Mouse (Mus musculus) lung, embryonic 14.5 days (tissue): ENCODE measurements around the gene Smc1b. TPM values are rescaled to one million over a fixed set of nuclear protein-coding genes. Genes with fewer than 3 reads are reported as not detected.
"Not testable (repeated sequence)": the region's sequence is repeated elsewhere in the genome, so short reads cannot be mapped to it uniquely, and the experiment has no call there.

Experiments
- ATAC-seq: fragments of 200-750 bp; cut with Nextera tagmentation; 2 replicates; pipeline ENCODE4 v1.8.0; 2017; ENCODE audit warnings: mild to moderate bottlenecking, moderate TSS enrichment, moderate library complexity; ENCODE audit not compliant: insufficient read depth
- DNase-seq: peaks from one replicate; pipeline ENCODE4 v3.0.0-alpha.2; 2015
- H3K27ac ChIP-seq: fragments of 300-500 bp; sonication (generic); 2 replicates; pipeline ENCODE4 v1.5.1; 2014; ENCODE audit warnings: low read depth, mild to moderate bottlenecking, moderate library complexity
- H3K27me3 ChIP-seq: fragments of 300-500 bp; sonication (generic); 2 replicates; pipeline ENCODE4 v1.6.1; 2014; ENCODE audit warnings: low read length, control low read depth; ENCODE audit not compliant: insufficient read depth
- H3K36me3 ChIP-seq: fragments of 300-500 bp; sonication (generic); 2 replicates; pipeline ENCODE4 v1.6.1; 2014; ENCODE audit warnings: control low read depth; ENCODE audit not compliant: insufficient read depth
- H3K4me1 ChIP-seq: fragments of 300-500 bp; sonication (generic); 2 replicates; pipeline ENCODE4 v1.6.1; 2014; ENCODE audit warnings: antibody characterized with exemption, control low read depth; ENCODE audit not compliant: insufficient read depth
- H3K4me2 ChIP-seq: fragments of 300-500 bp; sonication (generic); 2 replicates; pipeline ENCODE4 v1.6.1; 2014; ENCODE audit warnings: mild to moderate bottlenecking
- H3K4me3 ChIP-seq: fragments of 300-500 bp; sonication (generic); 2 replicates; pipeline ENCODE4 v1.5.1; 2014; ENCODE audit warnings: low read depth, low read length
- H3K9ac ChIP-seq: fragments of 300-500 bp; sonication (generic); 2 replicates; pipeline ENCODE4 v1.6.1; 2014
- H3K9me3 ChIP-seq: fragments of 300-500 bp; sonication (generic); 2 replicates; pipeline ENCODE4 v1.6.1; 2016; ENCODE audit warnings: low read depth, low read length, control low read depth
- CTCF ChIP-seq: IDR thresholded peaks from 2 replicates; pipeline ENCODE4 v1.5.1; 2016; ENCODE audit warnings: antibody characterized with exemption, low read depth
- WGBS: fragments of 180-500 bp; shearing (Covaris S2); extraction: QIAGEN DNeasy Blood & Tissue Kit; methylation state at CpG from one replicate; pipeline ENCODE4 v1.1.7; 2014; 5-methylcytosine and 5-hydroxymethylcytosine counted together
- polyA plus RNA-seq: library from polyadenylated mRNA; unstranded; fragments of >200 nt; fragmentation: Nextera tagmentation; extraction: Ambion mirVana; gene quantifications from 2 replicates; pipeline ENCODE4 v1.2.1, GENCODE M21; 2014

Smc1b gene
- polyA plus RNA-seq, 1 experiment from 2014 or later: 0.21 TPM

DNA sequence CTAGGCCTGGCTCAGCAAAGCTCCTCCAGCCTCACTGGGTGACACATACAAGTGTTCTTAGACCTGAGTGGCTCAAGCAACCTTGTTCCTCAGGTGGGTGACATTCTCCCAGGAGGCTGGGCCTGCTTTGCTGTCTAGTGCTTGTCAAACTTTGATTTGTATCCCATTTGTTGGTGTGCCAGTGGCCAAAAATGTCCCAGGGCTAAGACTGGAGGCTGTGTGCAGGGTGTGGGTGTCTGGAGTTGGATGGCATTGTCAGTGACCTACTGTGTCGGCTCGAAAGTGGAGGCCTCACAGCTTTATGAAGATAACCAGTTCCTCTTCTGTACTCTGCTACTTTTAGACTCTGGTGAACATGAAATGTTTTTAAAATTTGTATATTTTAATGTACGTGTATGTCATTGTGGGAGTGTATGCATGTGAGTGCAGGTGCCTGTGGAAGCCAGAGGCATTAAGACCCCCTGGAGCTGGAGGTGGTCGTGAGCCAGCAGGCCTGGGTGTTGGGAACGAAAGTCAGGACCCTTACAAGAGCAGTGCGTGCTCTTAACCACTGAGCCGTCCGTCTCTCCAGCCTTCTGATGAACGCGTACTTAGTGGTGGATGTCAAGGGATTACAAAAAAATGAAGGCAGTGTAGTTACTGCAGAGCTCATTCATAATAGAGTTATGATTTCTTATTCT, 90.1 kb downstream of the Smc1b start:
- H3K36me3 ChIP-seq: peaks cover 16% of the 10 kb centered on the region; the same call in 1 of the 2 replicates
- no peak overlapping the region for H3K4me2 ChIP-seq
- no peaks in the 10 kb centered on the region for H3K27me3 ChIP-seq
- TF ChIP-seq CTCF: no peak
- no peak overlapping the region for H3K4me3 ChIP-seq
- peaks cover 16% of the 10 kb centered on the region; the same call in 1 of the 2 replicates for H3K4me1 ChIP-seq
- no peak for ATAC-seq
- no peak overlapping the region for H3K9ac ChIP-seq
- 68% methylated on average over 10 of the region's 10 CpGs for WGBS
- H3K9me3 ChIP-seq: no peaks in the 10 kb centered on the region
- no peak for DNase-seq
- peak overlapping the region; percentile 85 for H3K27ac ChIP-seq

DNA sequence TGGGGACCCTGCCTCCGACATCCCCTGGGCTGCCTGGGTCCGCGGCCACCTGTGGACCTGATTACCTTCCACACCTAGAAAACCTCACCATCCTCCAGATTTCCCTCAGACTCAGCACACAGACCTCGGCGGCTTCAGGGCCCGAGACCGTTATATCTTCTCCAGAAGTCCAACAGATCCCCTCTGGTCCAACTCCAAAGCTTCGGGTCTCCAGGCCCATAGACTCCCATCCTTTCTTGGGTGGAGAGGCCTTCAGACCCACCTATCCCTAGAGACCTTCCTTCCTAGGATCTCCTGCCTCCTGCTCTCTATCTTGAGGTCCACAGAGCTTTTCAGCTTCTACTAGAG, 94.4 kb downstream of the Smc1b start:
- Histone ChIP-seq H3K9me3 (no peaks in the 10 kb centered on the region), H3K4me2 (peak overlapping the region; percentile 94), H3K9ac (peak overlapping the region; percentile 86), H3K36me3 (no peaks in the 10 kb centered on the region), H3K27ac (peak overlapping the region; percentile 43; the same call in 1 of the 2 replicates), H3K27me3 (no peaks in the 10 kb centered on the region), H3K4me1 (peaks cover 17% of the 10 kb centered on the region; the same call in 1 of the 2 replicates), H3K4me3 (peak overlapping the region; percentile 85)
- ATAC-seq (no peak), DNase-seq (peak; percentile 22)
- TF ChIP-seq CTCF: no peak
- WGBS: 2% methylated on average over 8 of the region's 8 CpGs

DNA sequence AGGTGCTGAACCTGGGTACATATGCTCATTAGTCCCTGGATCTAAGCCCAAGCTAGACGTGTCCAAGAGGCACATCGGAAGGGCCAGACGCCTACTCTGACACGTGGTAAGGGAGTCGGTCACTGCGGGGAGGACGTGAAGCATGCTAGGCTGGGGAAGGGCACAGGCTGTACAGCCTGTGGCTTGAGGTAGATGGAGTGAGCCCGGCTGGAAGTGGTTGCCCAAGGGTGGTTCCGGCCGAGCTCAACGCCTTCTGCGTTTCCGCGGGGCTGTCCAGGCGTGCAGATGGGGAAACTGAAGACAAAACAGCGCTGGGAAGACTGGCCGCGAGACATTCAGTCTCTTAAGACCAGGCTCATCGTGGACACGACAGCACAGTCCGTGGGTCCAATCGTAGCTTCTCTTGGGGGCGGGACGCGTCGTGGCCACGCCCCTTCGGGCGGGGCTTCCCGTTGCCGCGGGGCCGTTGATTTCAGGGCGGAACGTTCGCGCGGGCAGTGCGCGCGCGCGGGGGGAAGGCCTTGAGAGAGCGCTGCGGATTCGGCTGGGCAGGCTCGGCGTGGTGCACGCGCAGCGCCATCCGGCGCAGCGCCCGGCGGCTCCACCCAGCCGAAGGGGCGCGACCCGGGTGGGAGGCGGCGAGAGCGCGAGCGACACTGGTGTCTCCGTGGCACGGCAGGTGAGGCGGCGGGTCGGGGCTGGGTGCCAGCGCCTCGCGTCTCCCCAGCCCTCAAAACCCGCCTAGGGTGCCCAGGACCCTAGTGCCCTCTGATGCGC, 95.0 kb downstream of the Smc1b start:
- H3K36me3 ChIP-seq: no peaks in the 10 kb centered on the region
- ATAC-seq: peak; percentile 95
- H3K27ac ChIP-seq: peak overlapping the region; percentile 82
- under 1% methylated on average over 64 of the region's 75 CpGs for WGBS
- H3K4me3 ChIP-seq: peak overlapping the region; percentile 85
- peaks cover 15% of the 10 kb centered on the region; the same call in 1 of the 2 replicates for H3K4me1 ChIP-seq
- no peaks in the 10 kb centered on the region for H3K9me3 ChIP-seq
- H3K27me3 ChIP-seq: no peaks in the 10 kb centered on the region
- DNase-seq: peak; percentile 99
- peak overlapping the region; percentile 86 for H3K9ac ChIP-seq
- no peak for TF ChIP-seq CTCF
- H3K4me2 ChIP-seq: peak overlapping the region; percentile 94

DNA sequence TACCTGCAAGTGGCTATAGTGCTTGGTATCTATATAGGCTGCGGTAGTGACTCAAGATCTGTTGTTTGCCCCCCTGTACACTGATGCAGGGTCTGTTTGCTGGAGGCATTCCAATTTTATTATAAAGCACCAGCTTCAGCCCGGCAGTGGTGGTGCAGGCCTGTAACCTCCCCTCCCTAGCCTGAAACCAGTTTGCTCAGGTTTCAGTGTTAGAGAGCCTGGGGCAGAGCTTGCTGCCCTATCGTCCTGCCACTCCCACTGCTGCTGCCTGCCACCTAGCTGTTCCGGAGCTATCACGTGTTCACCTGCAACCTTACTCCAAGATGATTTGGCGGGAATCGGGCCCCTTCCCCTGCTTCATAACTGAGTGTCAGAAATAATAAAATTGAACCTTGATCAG, 97.8 kb downstream of the Smc1b start:
- 30% methylated on average over 7 of the region's 7 CpGs for WGBS

DNA sequence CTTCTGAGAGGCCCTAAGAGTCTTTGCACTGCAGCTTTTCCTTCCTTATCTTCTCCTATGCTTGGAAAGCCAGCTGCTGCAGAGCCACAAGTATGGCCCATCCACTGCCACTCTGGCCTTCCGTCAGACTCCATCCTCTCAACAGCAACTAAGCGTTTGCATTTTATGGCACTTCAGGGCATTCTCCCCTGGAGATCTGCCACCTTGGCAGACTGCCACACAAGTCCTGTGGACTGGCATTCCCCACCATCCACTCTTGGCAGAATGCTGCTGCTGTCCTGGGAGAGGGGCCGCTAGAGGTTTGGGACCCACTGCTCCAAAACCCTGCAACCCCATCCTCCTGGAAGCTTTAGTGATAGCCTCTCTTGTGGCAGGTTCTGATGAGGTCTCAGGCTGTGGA, 99.9 kb downstream of the Smc1b start:
- Histone ChIP-seq H3K4me2 (no peak overlapping the region), H3K4me1 (peaks cover 5% of the 10 kb centered on the region; the same call in 1 of the 2 replicates), H3K27ac (no peak overlapping the region), H3K9me3 (no peaks in the 10 kb centered on the region), H3K9ac (no peak overlapping the region), H3K36me3 (no peaks in the 10 kb centered on the region), H3K4me3 (no peak overlapping the region), H3K27me3 (no peaks in the 10 kb centered on the region)
- TF ChIP-seq CTCF: no peak
- DNase-seq: peak; percentile 44
- no peak for ATAC-seq
- WGBS: 66% methylated on average over 3 of the region's 3 CpGs

More for the DNA sequence above, 97.8 kb downstream of the Smc1b start:
- not testable (repeated sequence) for H3K9ac ChIP-seq, H3K27me3 ChIP-seq, H3K4me3 ChIP-seq, H3K9me3 ChIP-seq, ATAC-seq, H3K36me3 ChIP-seq, H3K4me2 ChIP-seq
- Histone ChIP-seq H3K4me1 (peaks cover 13% of the 10 kb centered on the region; the same call in 1 of the 2 replicates), H3K27ac (0 out of 2 replicates have a peak overlapping the region, but pooled peaks have one; percentile 3)
- peak; percentile 45 for DNase-seq

DNA sequence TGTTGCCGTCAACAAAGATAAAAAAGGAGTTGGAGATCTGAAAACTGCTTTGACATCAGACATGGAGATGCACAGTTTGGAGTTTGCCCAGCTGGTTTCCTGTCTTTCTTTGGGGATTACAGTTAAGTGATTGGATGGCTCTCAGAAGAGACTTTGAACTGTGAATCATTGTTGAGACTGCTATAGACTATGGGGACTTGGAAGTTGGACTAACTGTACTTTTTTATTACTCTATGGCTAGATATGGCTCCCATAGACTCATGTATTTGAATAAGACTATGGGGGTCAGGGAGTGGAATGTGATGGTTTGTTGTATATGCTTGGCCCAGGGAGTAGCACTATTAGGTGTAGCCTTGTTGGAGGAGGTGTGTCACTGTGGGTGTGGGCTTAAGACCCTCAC, 101.1 kb downstream of the Smc1b start:
- not testable (repeated sequence) for DNase-seq, H3K36me3 ChIP-seq, H3K4me2 ChIP-seq, H3K9me3 ChIP-seq, H3K4me3 ChIP-seq, H3K9ac ChIP-seq, H3K27ac ChIP-seq, H3K27me3 ChIP-seq, H3K4me1 ChIP-seq, ATAC-seq
- WGBS: 48% methylated on average over 1 of the region's 1 CpGs

DNA sequence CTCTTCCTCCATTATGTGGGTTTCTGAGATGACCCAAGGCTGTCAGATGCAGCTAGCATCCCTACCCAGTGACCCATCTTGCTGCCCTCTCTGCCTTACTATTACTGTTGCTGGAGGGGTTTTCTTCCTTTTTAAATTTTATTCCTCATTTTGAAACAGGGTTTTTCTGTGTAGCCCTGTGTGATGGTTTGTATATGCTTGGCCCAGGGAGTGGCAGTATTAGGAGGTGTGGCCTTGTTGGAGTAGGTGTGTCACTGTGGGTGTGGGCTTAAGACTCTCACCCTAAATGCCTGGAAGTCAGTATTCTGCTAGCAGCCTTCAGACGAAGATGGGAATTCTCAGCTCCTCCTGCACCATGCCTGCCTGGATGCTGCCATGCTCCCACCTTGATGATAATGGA, 103.1 kb downstream of the Smc1b start, which contains the start of gene Fam118a:
TSS of gene Fam118a (plus strand) at position 301 of the 400 bp plus-strand sequence.
- not testable (repeated sequence) for H3K4me1 ChIP-seq, H3K36me3 ChIP-seq, H3K27me3 ChIP-seq, ATAC-seq, DNase-seq, H3K9ac ChIP-seq, H3K27ac ChIP-seq, H3K4me2 ChIP-seq, H3K9me3 ChIP-seq, H3K4me3 ChIP-seq
- 44% methylated on average over 1 of the region's 1 CpGs for WGBS
